Mouse (Mus musculus): ENCODE measurements around the gene Myrip. TPM values are rescaled to one million over a fixed set of nuclear protein-coding genes. Genes with fewer than 3 reads are reported as not detected.
A peak's percentile ranks its signal among the peaks of the same experiment; 100 is the strongest.

Myrip gene
- total and polyA plus RNA-seq, 2 experiments from 2014 or later, result 7.0 to 25.6 TPM

DNA sequence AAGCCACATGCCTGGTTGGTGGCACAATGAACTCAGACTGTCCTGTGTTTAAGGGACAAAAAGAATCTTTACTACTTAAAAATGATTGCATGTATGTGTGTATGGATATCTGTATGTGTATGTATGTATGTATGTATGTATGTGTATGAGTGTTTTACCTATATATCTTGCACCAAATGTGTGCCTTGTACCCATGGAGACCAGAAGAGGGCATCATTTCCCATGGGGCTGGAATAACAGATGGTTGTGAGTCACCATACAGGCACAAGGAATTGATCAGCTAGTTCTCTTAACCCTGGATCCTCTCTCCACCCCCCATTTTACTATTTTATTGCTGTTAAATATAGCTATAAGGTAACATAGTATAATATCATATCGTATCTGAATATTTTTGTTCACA lies 4.4 kb upstream of the Myrip start:
- no peak for DNase-seq (ENCODE audit: low spot score)
- Histone ChIP-seq H3K27me3 (ENCODE audit: insufficient read depth, low read length) (no peaks in the 10 kb centered on the region), H3K4me3 (ENCODE audit: low read depth, low read length) (no peak overlapping the region), H3K9me3 (ENCODE audit: low read length) (no peaks in the 10 kb centered on the region), H3K36me3 (ENCODE audit: insufficient read depth, low read length) (no peaks in the 10 kb centered on the region), H3K9ac (replicated peaks; ENCODE audit: low read length, poor library complexity, severe bottlenecking) (no peak overlapping the region), H3K27ac (ENCODE audit: low read depth, low read length) (no peak overlapping the region), H3K4me1 (ENCODE audit: insufficient read depth, low read length) (no peaks in the 10 kb centered on the region), H3K4me2 (ENCODE audit: low read depth, low read length, poor library complexity, severe bottlenecking) (no peak overlapping the region)
- ATAC-seq (ENCODE audit: low FRiP score), result no peak
- TF ChIP-seq CTCF (IDR thresholded peaks at IDR 0.05), result peak; percentile 24
- 97% methylated on average over 1 of the region's 1 CpGs for WGBS

DNA sequence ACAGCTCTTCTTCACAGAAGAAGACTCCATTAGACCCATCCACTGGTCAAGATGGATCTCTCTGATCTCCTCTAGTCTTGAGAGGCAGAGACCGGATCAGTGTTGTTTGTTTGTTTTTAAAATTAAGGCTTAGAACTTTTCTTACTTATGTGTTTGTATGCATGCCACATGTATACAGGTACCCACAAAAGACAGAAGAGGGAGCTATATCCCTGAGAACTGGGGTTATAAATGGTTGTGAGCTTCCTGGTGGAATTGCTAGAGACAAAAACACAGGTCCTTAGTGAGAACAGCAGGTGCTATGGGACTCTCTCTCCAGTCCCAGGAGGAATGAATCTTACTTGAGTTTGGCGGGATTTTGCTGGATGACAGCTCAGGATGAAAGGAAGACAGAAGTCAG lies 1.9 kb upstream of the Myrip start:
- Histone ChIP-seq H3K27me3 (ENCODE audit: insufficient read depth, low read length) (no peaks in the 10 kb centered on the region; the same call in 1 of the 2 replicates), H3K4me3 (ENCODE audit: low read depth, low read length) (no peak overlapping the region), H3K9ac (replicated peaks; ENCODE audit: low read length, poor library complexity, severe bottlenecking) (no peak overlapping the region), H3K4me1 (ENCODE audit: insufficient read depth, low read length) (no peaks in the 10 kb centered on the region), H3K4me2 (ENCODE audit: low read depth, low read length, poor library complexity, severe bottlenecking) (no peak overlapping the region), H3K9me3 (ENCODE audit: low read length) (no peaks in the 10 kb centered on the region), H3K36me3 (ENCODE audit: insufficient read depth, low read length) (no peaks in the 10 kb centered on the region), H3K27ac (ENCODE audit: low read depth, low read length) (no peak overlapping the region)
- peak; percentile 38 for TF ChIP-seq CTCF (IDR thresholded peaks at IDR 0.05)
- DNase-seq (ENCODE audit: low spot score), result no peak
- 70% methylated on average over 2 of the region's 2 CpGs for WGBS
- no peak for ATAC-seq (ENCODE audit: low FRiP score)

DNA sequence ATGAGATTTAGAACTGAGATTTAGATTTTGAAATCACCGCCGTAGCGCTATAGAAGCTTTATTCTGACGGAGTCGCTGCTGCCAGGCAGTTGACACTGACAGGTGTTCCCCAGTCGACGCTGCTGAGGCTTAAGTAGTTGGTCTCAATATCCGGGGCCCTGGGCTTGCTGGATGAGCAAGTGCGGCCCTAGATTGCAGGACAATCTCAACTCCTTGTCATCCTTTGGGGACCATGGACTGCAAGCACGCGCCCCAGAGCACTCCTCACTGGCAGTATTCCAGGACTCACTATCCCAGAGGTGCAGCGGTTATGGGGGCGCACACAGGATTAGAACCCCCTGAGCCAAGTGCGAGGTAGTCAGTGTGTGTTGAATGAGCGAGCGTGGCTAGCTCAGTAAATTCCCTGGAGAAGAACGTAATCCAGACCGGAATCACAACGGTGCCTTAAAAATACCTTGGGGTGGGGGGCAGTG lies 1.7 kb downstream of the Myrip start:
- WGBS, result 4% methylated on average over 19 of the region's 19 CpGs
- Histone ChIP-seq H3K4me3 (ENCODE audit: low read depth, low read length) (peak overlapping the region; percentile 78), H3K36me3 (ENCODE audit: insufficient read depth, low read length) (no peaks in the 10 kb centered on the region), H3K4me2 (ENCODE audit: low read depth, low read length, poor library complexity, severe bottlenecking) (peak overlapping the region; percentile 92), H3K9ac (replicated peaks; ENCODE audit: low read length, poor library complexity, severe bottlenecking) (peak overlapping the region; percentile 81), H3K9me3 (ENCODE audit: low read length) (no peaks in the 10 kb centered on the region), H3K4me1 (ENCODE audit: insufficient read depth, low read length) (no peaks in the 10 kb centered on the region), H3K27me3 (ENCODE audit: insufficient read depth, low read length) (no peaks in the 10 kb centered on the region; the same call in 1 of the 2 replicates), H3K27ac (ENCODE audit: low read depth, low read length) (peak overlapping the region; percentile 47)
- peak; percentile 43 for ATAC-seq (ENCODE audit: low FRiP score)
- DNase-seq (ENCODE audit: low spot score), result peak; percentile 41
- no peak for TF ChIP-seq CTCF (IDR thresholded peaks at IDR 0.05)

DNA sequence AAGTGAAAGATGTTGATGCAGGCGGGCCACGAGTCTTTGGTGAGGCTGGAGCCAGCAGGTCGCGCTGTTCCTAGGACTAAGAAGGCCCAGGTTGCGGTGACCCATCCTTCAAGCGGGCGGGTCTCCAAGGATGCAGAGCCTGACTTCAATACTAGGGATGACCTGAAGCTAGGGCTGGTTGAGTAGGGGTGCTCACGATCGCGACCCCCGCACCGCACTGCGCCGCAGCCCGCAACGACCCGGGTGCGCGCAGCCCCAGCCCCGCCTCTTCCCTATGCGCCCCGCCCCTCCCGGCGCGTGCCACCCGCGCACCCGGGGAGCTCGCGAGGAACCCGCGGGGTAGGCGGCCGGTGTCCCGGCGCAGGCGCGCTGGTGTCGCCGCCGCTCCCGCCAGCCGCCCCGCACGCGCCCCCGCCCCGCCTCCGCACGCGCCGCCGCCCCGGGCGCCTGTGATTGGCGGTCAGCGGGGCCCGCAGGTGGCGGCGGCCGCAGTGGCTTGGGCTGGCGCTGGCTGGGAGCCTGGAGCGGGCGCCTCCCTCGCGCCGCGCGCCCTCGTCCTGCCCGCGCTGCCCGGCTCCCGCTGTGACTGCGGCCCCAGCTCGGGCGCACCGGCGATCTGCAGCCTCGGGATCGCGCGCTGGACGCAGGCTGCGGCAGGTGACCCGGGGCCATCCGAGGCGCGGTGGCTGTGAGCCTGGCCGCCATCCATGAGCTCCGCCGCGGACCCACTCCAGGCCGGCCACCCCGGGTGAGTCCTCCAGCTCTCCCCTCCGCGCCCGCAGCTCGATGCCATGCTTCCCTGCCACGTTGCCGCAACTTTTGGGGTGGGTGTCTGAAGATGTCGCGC lies 2.4 kb downstream of the Myrip start:
- WGBS, result under 1% methylated on average over 78 of the region's 103 CpGs
- Histone ChIP-seq H3K9me3 (ENCODE audit: low read length) (no peaks in the 10 kb centered on the region), H3K36me3 (ENCODE audit: insufficient read depth, low read length) (no peaks in the 10 kb centered on the region), H3K4me2 (ENCODE audit: low read depth, low read length, poor library complexity, severe bottlenecking) (peak overlapping the region; percentile 92), H3K27me3 (ENCODE audit: insufficient read depth, low read length) (no peaks in the 10 kb centered on the region; the same call in 1 of the 2 replicates), H3K9ac (replicated peaks; ENCODE audit: low read length, poor library complexity, severe bottlenecking) (peak overlapping the region; percentile 81), H3K4me3 (ENCODE audit: low read depth, low read length) (peak overlapping the region; percentile 78), H3K4me1 (ENCODE audit: insufficient read depth, low read length) (no peaks in the 10 kb centered on the region), H3K27ac (ENCODE audit: low read depth, low read length) (peak overlapping the region; percentile 47)
- ATAC-seq (ENCODE audit: low FRiP score) (peak; percentile 86), DNase-seq (ENCODE audit: low spot score) (peak; percentile 66)
- TF ChIP-seq CTCF (IDR thresholded peaks at IDR 0.05), result peak; percentile 60

DNA sequence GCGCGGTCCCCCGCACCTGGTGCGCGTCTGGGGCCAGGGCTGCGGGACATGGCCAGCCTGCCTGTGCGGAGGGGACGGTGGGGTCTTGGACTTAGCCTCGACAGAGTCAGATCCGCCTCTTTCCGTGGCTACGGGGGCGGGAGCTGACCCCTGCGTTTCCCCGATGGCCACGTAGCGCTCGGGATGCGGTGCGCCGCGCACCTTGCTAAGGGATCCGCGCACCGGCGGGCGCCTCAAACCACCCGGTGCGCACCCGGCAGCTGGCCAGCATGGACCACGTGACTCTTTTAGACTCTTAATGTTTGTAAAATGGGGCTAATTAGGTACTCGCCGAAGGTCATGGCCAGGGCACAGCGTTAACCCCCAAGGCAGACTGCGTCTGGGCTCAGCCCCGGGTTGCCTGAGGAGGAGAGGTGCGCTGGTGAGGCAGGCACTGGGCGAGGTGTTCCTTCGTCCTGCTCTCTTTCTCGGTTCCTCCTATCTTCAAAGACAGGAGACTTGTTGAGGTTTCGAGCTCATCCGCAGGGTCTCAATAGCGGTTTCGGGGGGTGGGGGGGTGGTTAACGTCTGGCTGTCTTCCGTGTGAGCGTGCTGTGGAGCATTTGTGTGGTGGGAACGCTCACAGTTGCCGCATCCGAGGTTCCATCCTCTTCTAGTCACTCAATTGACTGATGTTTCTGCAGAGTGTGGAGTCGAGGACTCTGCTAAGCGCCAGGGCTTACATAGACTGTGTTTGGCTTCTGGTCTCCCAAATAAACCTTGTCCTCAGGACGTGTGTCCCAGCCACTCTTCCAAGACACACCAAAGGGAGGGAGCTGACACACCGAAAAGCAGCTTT lies 3.2 kb downstream of the Myrip start:
- H3K4me3 ChIP-seq (ENCODE audit: low read depth, low read length), result peak overlapping the region; percentile 78
- H3K9me3 ChIP-seq (ENCODE audit: low read length), result no peaks in the 10 kb centered on the region
- H3K4me1 ChIP-seq (ENCODE audit: insufficient read depth, low read length), result no peaks in the 10 kb centered on the region
- H3K27ac ChIP-seq (ENCODE audit: low read depth, low read length), result peak overlapping the region; percentile 47; the same call in 1 of the 2 replicates
- ATAC-seq (ENCODE audit: low FRiP score), result peak; percentile 24
- DNase-seq (ENCODE audit: low spot score), result peak; percentile 10
- TF ChIP-seq CTCF (IDR thresholded peaks at IDR 0.05), result no peak
- H3K4me2 ChIP-seq (ENCODE audit: low read depth, low read length, poor library complexity, severe bottlenecking), result peak overlapping the region; percentile 92
- H3K9ac ChIP-seq (replicated peaks; ENCODE audit: low read length, poor library complexity, severe bottlenecking), result peak overlapping the region; percentile 81
- no peaks in the 10 kb centered on the region; the same call in 1 of the 2 replicates for H3K27me3 ChIP-seq (ENCODE audit: insufficient read depth, low read length)
- no peaks in the 10 kb centered on the region for H3K36me3 ChIP-seq (ENCODE audit: insufficient read depth, low read length)
- WGBS, result 3% methylated on average over 51 of the region's 54 CpGs
